Mouse (Mus musculus) myocyte (in vitro differentiated cells): ENCODE measurements around the gene Camkmt.

Experiments used
- E2F4 ChIP-seq: IDR thresholded peaks from one replicate; pipeline ENCODE4 v1.6.1; 2011; ENCODE audit warnings: mild to moderate bottlenecking, control low read depth, moderate library complexity; ENCODE audit not compliant: insufficient read depth
- MYOD1 ChIP-seq, 3 experiments: IDR thresholded peaks; one replicate each; pipeline ENCODE4 v1.6.1; 2011; ENCODE audit warnings: control low read depth in 2 of 3, low read depth in 2 of 3, mild to moderate bottlenecking in 2 of 3, moderate library complexity in 1 of 3; ENCODE audit not compliant: insufficient read length in 2 of 3, control insufficient read depth in 1 of 3
- MYOG ChIP-seq, 3 experiments: IDR thresholded peaks; one replicate each; pipeline ENCODE4 v1.6.1; 2011; ENCODE audit warnings: control low read depth in 2 of 3, low read depth in 2 of 3, mild to moderate bottlenecking in 2 of 3; ENCODE audit not compliant: insufficient read length in 2 of 3, control insufficient read depth in 1 of 3, insufficient read depth in 1 of 3
- POLR2A ChIP-seq: IDR thresholded peaks from one replicate; pipeline ENCODE4 v1.6.1; 2011; ENCODE audit warnings: low read depth, mild to moderate bottlenecking, control low read depth, moderate library complexity; ENCODE audit not compliant: insufficient read length
- TCF12 ChIP-seq: IDR thresholded peaks from one replicate; pipeline ENCODE4 v1.6.1; 2011; ENCODE audit warnings: mild to moderate bottlenecking, control low read depth; ENCODE audit not compliant: poor library complexity, insufficient read depth, severe bottlenecking
- USF1 ChIP-seq: IDR thresholded peaks from one replicate; pipeline ENCODE4 v1.6.1; 2011; ENCODE audit warnings: low read depth, mild to moderate bottlenecking, control low read depth, moderate library complexity

GRCm38 (mm10) chr17:85346701-85347100 is 256.3 kb downstream of the Camkmt start:
- TF ChIP-seq POLR2A = no peak
- no peak for TF ChIP-seq MYOG (IDR thresholded peaks at IDR 0.05; ENCODE audit: control insufficient read depth in 1 of 3, insufficient read depth in 1 of 3, insufficient read length in 2 of 3, low read depth in 2 of 3)
- TF ChIP-seq TCF12 = no peak
- no peak for TF ChIP-seq USF1
- no peak for TF ChIP-seq E2F4
- no peak for TF ChIP-seq MYOD1 (IDR thresholded peaks at IDR 0.05; ENCODE audit: control insufficient read depth in 1 of 3, insufficient read length in 2 of 3, low read depth in 2 of 3)
